Mouse (Mus musculus) forebrain, postnatal 0 days (tissue): Measurements from ENCODE around the gene Trappc10. TPM values are rescaled to one million over a fixed set of nuclear protein-coding genes. Genes with fewer than 3 reads are reported as not detected.

Experiments used
- ATAC-seq: fragments of 200-750 bp; cut with Nextera tagmentation; 2 replicates; pipeline ENCODE4 v1.8.0; 2017; ENCODE audit warnings: mild to moderate bottlenecking, moderate library complexity
- DNase-seq: peaks from one replicate; pipeline ENCODE4 v3.0.0-alpha.2; 2015
- H3K27ac ChIP-seq: fragments of 300-500 bp; sonication (generic); 2 replicates; pipeline ENCODE4 v1.5.1; 2014; ENCODE audit warnings: low read depth, mild to moderate bottlenecking, antibody characterized with exemption, low read length, moderate library complexity, mixed read lengths
- H3K27me3 ChIP-seq: fragments of 300-500 bp; sonication (generic); 2 replicates; pipeline ENCODE4 v1.6.1; 2014; ENCODE audit warnings: mild to moderate bottlenecking, low read length, mixed read lengths; ENCODE audit not compliant: insufficient read depth
- H3K36me3 ChIP-seq: fragments of 300-500 bp; sonication (generic); 2 replicates; pipeline ENCODE4 v1.6.1; 2014; ENCODE audit warnings: mild to moderate bottlenecking, moderate library complexity; ENCODE audit not compliant: insufficient read depth
- H3K4me1 ChIP-seq: fragments of 300-500 bp; sonication (generic); 2 replicates; pipeline ENCODE4 v1.6.1; 2014; ENCODE audit warnings: antibody characterized with exemption; ENCODE audit not compliant: insufficient read depth
- H3K4me2 ChIP-seq: fragments of 300-500 bp; sonication (generic); 2 replicates; pipeline ENCODE4 v1.6.1; 2014; ENCODE audit warnings: low read depth, mild to moderate bottlenecking, moderate library complexity
- H3K4me3 ChIP-seq: fragments of 300-500 bp; sonication (generic); 2 replicates; pipeline ENCODE4 v1.5.1; 2014; ENCODE audit warnings: low read depth, low read length, mixed read lengths
- H3K9ac ChIP-seq: fragments of 300-500 bp; sonication (generic); 2 replicates; pipeline ENCODE4 v1.6.1; 2014; ENCODE audit warnings: mild to moderate bottlenecking
- H3K9me3 ChIP-seq: fragments of 300-500 bp; sonication (generic); 2 replicates; pipeline ENCODE4 v1.6.1; 2016; ENCODE audit warnings: low read length
- CTCF ChIP-seq: sonication (generic); IDR thresholded peaks from 2 replicates; pipeline ENCODE4 v1.5.1; 2016; ENCODE audit warnings: antibody characterized with exemption, control low read depth, low read depth
- WGBS: fragments of 180-500 bp; shearing (Covaris S2); extraction: QIAGEN DNeasy Blood & Tissue Kit; methylation state at CpG from one replicate; pipeline ENCODE4 v1.1.7; 2014; 5-methylcytosine and 5-hydroxymethylcytosine counted together
- polyA plus RNA-seq: library from polyadenylated mRNA; unstranded; fragments of >200 nt; fragmentation: Nextera tagmentation; extraction: Ambion mirVana; gene quantifications from 2 replicates; pipeline ENCODE4 v1.2.1, GENCODE M21; 2015
- total RNA-seq: library from RNA; depleted of rRNA; stranded (reverse); fragments of >200 nt; gene quantifications from 2 replicates; pipeline ENCODE4 v1.2.3, GENCODE M21; 2014

Trappc10 gene
- total and polyA plus RNA-seq, 2 experiments from 2014 or later: 31.6 to 95.2 TPM

GRCm38 (mm10) chr10:78259702-78260101 is 15.3 kb upstream of the Trappc10 start:
- TF ChIP-seq CTCF: no peak
- Histone ChIP-seq H3K27ac (no peak overlapping the region), H3K36me3 (no peaks in the 10 kb centered on the region), H3K4me2 (no peak overlapping the region), H3K9me3 (no peaks in the 10 kb centered on the region), H3K9ac (no peak overlapping the region), H3K4me1 (no peaks in the 10 kb centered on the region), H3K4me3 (no peak overlapping the region), H3K27me3 (no peaks in the 10 kb centered on the region)
- ATAC-seq: no peak
- DNase-seq: no peak
- WGBS: 52% methylated on average over 6 of the region's 6 CpGs

DNA sequence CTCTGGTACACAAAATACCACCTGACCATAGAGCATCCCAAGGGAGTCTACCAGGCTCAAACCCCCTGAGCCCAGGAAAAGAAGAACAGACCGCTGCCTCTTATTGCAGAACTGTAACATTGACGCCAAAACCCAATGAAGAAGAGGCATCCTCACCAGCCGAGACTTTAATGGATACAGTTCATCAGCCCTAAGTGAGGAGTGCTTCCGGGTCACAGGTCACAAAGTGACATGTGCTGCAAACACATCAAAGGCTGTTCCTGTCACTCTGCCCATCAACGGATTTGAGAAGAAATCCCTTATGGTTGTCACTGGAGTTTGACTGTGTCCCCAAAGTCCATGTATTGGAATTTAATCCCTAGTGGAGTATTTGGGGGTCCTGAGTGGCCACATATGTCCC is 14.8 kb upstream of the Trappc10 start:
- H3K27ac ChIP-seq: no peak overlapping the region
- H3K4me3 ChIP-seq: no peak overlapping the region
- H3K4me1 ChIP-seq: no peaks in the 10 kb centered on the region
- no peak overlapping the region for H3K9ac ChIP-seq
- no peak for ATAC-seq
- H3K4me2 ChIP-seq: no peak overlapping the region
- no peaks in the 10 kb centered on the region for H3K36me3 ChIP-seq
- no peak for TF ChIP-seq CTCF
- no peaks in the 10 kb centered on the region for H3K27me3 ChIP-seq
- WGBS: 77% methylated on average over 5 of the region's 5 CpGs
- DNase-seq: no peak
- H3K9me3 ChIP-seq: no peaks in the 10 kb centered on the region

GRCm38 (mm10) chr10:78258142-78258675 is 13.8 kb upstream of the Trappc10 start:
- Histone ChIP-seq H3K4me3 (no peak overlapping the region), H3K27ac (no peak overlapping the region), H3K36me3 (no peaks in the 10 kb centered on the region), H3K4me1 (no peaks in the 10 kb centered on the region), H3K27me3 (no peaks in the 10 kb centered on the region), H3K9me3 (no peaks in the 10 kb centered on the region), H3K9ac (no peak overlapping the region), H3K4me2 (no peak overlapping the region)
- WGBS: 73% methylated on average over 6 of the region's 6 CpGs
- no peak for DNase-seq
- no peak for TF ChIP-seq CTCF
- ATAC-seq: no peak

GRCm38 (mm10) chr10:78255646-78256059 is 11.2 kb upstream of the Trappc10 start:
- H3K9ac ChIP-seq: no peak overlapping the region
- DNase-seq: peak; percentile 27
- no peaks in the 10 kb centered on the region for H3K27me3 ChIP-seq
- TF ChIP-seq CTCF: no peak
- no peak overlapping the region for H3K27ac ChIP-seq
- H3K9me3 ChIP-seq: no peaks in the 10 kb centered on the region
- no peaks in the 10 kb centered on the region for H3K4me1 ChIP-seq
- no peak overlapping the region for H3K4me2 ChIP-seq
- H3K4me3 ChIP-seq: no peak overlapping the region
- WGBS: 53% methylated on average over 4 of the region's 4 CpGs
- H3K36me3 ChIP-seq: no peaks in the 10 kb centered on the region
- peak; percentile 42; the same call in 1 of the 2 replicates for ATAC-seq

GRCm38 (mm10) chr10:78247206-78247605 is 2.8 kb upstream of the Trappc10 start:
- Histone ChIP-seq H3K27me3 (no peaks in the 10 kb centered on the region), H3K27ac (no peak overlapping the region), H3K4me3 (no peak overlapping the region), H3K9ac (no peak overlapping the region), H3K4me1 (0 out of 2 replicates have a peak, but pooled peaks cover 7% of the 10 kb centered on the region), H3K36me3 (no peaks in the 10 kb centered on the region), H3K4me2 (no peak overlapping the region), H3K9me3 (no peaks in the 10 kb centered on the region)
- DNase-seq (no peak), ATAC-seq (no peak)
- TF ChIP-seq CTCF: no peak
- 92% methylated on average over 3 of the region's 3 CpGs for WGBS

- Histone ChIP-seq H3K4me3 (no peak overlapping the region), H3K36me3 (peaks cover 2% of the 10 kb centered on the region; the same call in 1 of the 2 replicates), H3K9ac (no peak overlapping the region), H3K4me2 (no peak overlapping the region), H3K27me3 (no peaks in the 10 kb centered on the region), H3K9me3 (no peaks in the 10 kb centered on the region), H3K27ac (no peak overlapping the region), H3K4me1 (0 out of 2 replicates have a peak, but pooled peaks cover 7% of the 10 kb centered on the region)
- WGBS: 84% methylated on average over 4 of the region's 4 CpGs
- ATAC-seq (no peak), DNase-seq (no peak)
- TF ChIP-seq CTCF: no peak
Measured at GRCm38 (mm10) chr10:78246725-78247124, 2.3 kb upstream of the Trappc10 start.

- no peaks in the 10 kb centered on the region for H3K27me3 ChIP-seq
- H3K36me3 ChIP-seq: peaks cover 3% of the 10 kb centered on the region; the same call in 1 of the 2 replicates
- no peaks in the 10 kb centered on the region for H3K9me3 ChIP-seq
- H3K9ac ChIP-seq: peak overlapping the region; percentile 89
- 20% methylated on average over 7 of the region's 7 CpGs for WGBS
- no peak for TF ChIP-seq CTCF
- H3K4me1 ChIP-seq: 0 out of 2 replicates have a peak, but pooled peaks cover 7% of the 10 kb centered on the region
- H3K4me3 ChIP-seq: peak overlapping the region; percentile 80
- ATAC-seq (no peak; the same call in none of the 2 replicates), DNase-seq (no peak)
- peak overlapping the region; percentile 88 for H3K27ac ChIP-seq
- H3K4me2 ChIP-seq: peak overlapping the region; percentile 95
Measured at GRCm38 (mm10) chr10:78245225-78245547, 745 bp upstream of the Trappc10 start.
